Mouse (Mus musculus) heart, embryonic 14.5 days (tissue): ENCODE measurements around the gene Atp5b. TPM values are rescaled to one million over a fixed set of nuclear protein-coding genes. Genes with fewer than 3 reads are reported as not detected.
A peak's percentile ranks its signal among the peaks of the same experiment; 100 is the strongest.
"Not testable (repeated sequence)": the region's sequence is repeated elsewhere in the genome, so short reads cannot be mapped to it uniquely, and the experiment has no call there.

Experiments
- ATAC-seq: fragments of 200-750 bp; cut with Nextera tagmentation; 2 replicates; pipeline ENCODE4 v1.8.0; 2017; ENCODE audit warnings: low read depth, moderate TSS enrichment; ENCODE audit not compliant: insufficient number of reproducible peaks, insufficient read depth, low FRiP score
- H3K27ac ChIP-seq, 2 experiments: fragments of 200-500 bp in 1 of 2; fragments of 300-500 bp in 1 of 2; sonication (generic) in 1 of 2; replicated peaks in 1 of 2; 2 replicates each; pipeline ENCODE4 v1.5.1; 2012 to 2014; ENCODE audit warnings: low read depth in 2 of 2, low read length in 2 of 2, control low read depth in 1 of 2, mild to moderate bottlenecking in 1 of 2, mixed read lengths in 1 of 2; ENCODE audit not compliant: control insufficient read depth in 1 of 2, insufficient read depth in 1 of 2
- H3K27me3 ChIP-seq: fragments of 300-500 bp; sonication (generic); 2 replicates; pipeline ENCODE4 v1.6.1; 2014; ENCODE audit warnings: mild to moderate bottlenecking, low read length, control low read depth; ENCODE audit not compliant: control insufficient read depth, insufficient read depth
- H3K36me3 ChIP-seq: fragments of 300-500 bp; sonication (generic); 2 replicates; pipeline ENCODE4 v1.6.1; 2014; ENCODE audit warnings: mild to moderate bottlenecking, control low read depth, low read length, mixed read lengths; ENCODE audit not compliant: control insufficient read depth, insufficient read depth
- H3K4me1 ChIP-seq, 2 experiments: fragments of 200-500 bp in 1 of 2; fragments of 300-500 bp in 1 of 2; sonication (generic) in 1 of 2; 2 replicates each; pipeline ENCODE4 v1.6.1; 2012 to 2014; ENCODE audit warnings: low read length in 2 of 2, control low read depth in 1 of 2, mixed read lengths in 1 of 2; ENCODE audit not compliant: control insufficient read depth in 2 of 2, insufficient read depth in 2 of 2
- H3K4me2 ChIP-seq: fragments of 300-500 bp; sonication (generic); 2 replicates; pipeline ENCODE4 v1.6.1; 2014; ENCODE audit warnings: mild to moderate bottlenecking, low read length
- H3K4me3 ChIP-seq, 2 experiments: fragments of 200-500 bp in 1 of 2; fragments of 300-500 bp in 1 of 2; sonication (generic) in 1 of 2; 2 replicates each; pipeline ENCODE4 v1.5.1; 2012 to 2014; ENCODE audit warnings: low read length in 2 of 2, mild to moderate bottlenecking in 2 of 2, control low read depth in 1 of 2, low read depth in 1 of 2, moderate library complexity in 1 of 2; ENCODE audit not compliant: control insufficient read depth in 1 of 2, insufficient read depth in 1 of 2
- H3K9ac ChIP-seq: fragments of 300-500 bp; sonication (generic); 2 replicates; pipeline ENCODE4 v1.6.1; 2014; ENCODE audit warnings: mild to moderate bottlenecking, low read length
- H3K9me3 ChIP-seq: fragments of 300-500 bp; sonication (generic); 2 replicates; pipeline ENCODE4 v1.6.1; 2016; ENCODE audit warnings: low read length, control low read depth; ENCODE audit not compliant: control insufficient read depth
- WGBS: fragments of 180-500 bp; shearing (Covaris S2); extraction: QIAGEN DNeasy Blood & Tissue Kit; methylation state at CpG from one replicate; pipeline ENCODE4 v1.1.7; 2014; 5-methylcytosine and 5-hydroxymethylcytosine counted together
- polyA plus RNA-seq: library from polyadenylated mRNA; unstranded; fragments of >200 nt; fragmentation: Nextera tagmentation; extraction: Ambion mirVana; gene quantifications from 2 replicates; pipeline ENCODE4 v1.2.1, GENCODE M21; 2014

Gene Atp5b
- polyA plus RNA-seq, 1 experiment from 2014 or later, result 6,412 TPM

- H3K9ac ChIP-seq, result peak overlapping the region; percentile 6; the same call in 1 of the 2 replicates
- H3K4me3 ChIP-seq, result no peak overlapping the region
- H3K36me3 ChIP-seq, result peaks cover 91% of the 10 kb centered on the region
- H3K9me3 ChIP-seq, result no peaks in the 10 kb centered on the region
- no peaks in the 10 kb centered on the region for H3K27me3 ChIP-seq
- peak overlapping the region in 1 of 2 experiments; percentile 59; a peak in 1 of 4 replicates for H3K27ac ChIP-seq
- H3K4me2 ChIP-seq, result no peak overlapping the region
- H3K4me1 ChIP-seq, result peaks cover 23 to 75% of the 10 kb centered on the region in 2 experiments
- WGBS, result 87% methylated on average over 3 of the region's 3 CpGs
- no peak for ATAC-seq
These were observed 40.6 kb upstream of the Atp5b start for GRCm38 (mm10) chr10:128042466-128042865.

- Histone ChIP-seq H3K4me3 (no peak overlapping the region), H3K4me1 (peaks cover 21 to 68% of the 10 kb centered on the region in 2 experiments), H3K36me3 (peaks cover 92% of the 10 kb centered on the region), H3K9me3 (no peaks in the 10 kb centered on the region), H3K4me2 (peak overlapping the region; percentile 9; the same call in 1 of the 2 replicates), H3K9ac (peak overlapping the region; percentile 55), H3K27ac (peak overlapping the region; percentile 59 to 60), H3K27me3 (no peaks in the 10 kb centered on the region)
- WGBS, result 35% methylated on average over 3 of the region's 3 CpGs
- no peak for ATAC-seq
These were observed 39.8 kb upstream of the Atp5b start for GRCm38 (mm10) chr10:128043041-128043835.

- H3K36me3 ChIP-seq, result peaks cover 78% of the 10 kb centered on the region
These were observed 34.9 kb upstream of the Atp5b start for GRCm38 (mm10) chr10:128048157-128048556.

DNA sequence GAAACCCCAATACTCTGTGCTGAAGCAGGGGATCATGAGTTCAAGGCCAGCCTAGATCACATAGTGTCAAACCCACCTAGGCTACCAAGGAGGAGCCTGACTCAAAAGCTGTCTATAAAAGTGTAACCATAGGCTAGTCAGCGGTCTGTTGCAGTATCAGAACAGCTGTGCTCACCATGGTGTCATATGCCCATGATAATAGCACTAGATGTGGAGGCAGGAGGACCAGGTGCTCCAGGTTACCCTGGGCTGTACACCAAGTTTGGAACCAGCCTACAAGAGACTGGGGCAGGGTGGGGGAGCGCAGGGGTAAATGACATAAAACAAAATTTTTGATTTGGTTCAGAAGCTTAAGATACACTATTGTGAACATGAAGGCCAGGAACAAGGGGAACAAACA lies 33.3 kb upstream of the Atp5b start:
- no peaks in the 10 kb centered on the region for H3K27me3 ChIP-seq
- ATAC-seq, result no peak
- peaks cover 67% of the 10 kb centered on the region for H3K36me3 ChIP-seq
- no peak overlapping the region for H3K4me3 ChIP-seq
- no peaks in the 10 kb centered on the region for H3K9me3 ChIP-seq
- 92% methylated on average over 2 of the region's 2 CpGs for WGBS
- H3K9ac ChIP-seq, result no peak overlapping the region
- H3K4me1 ChIP-seq, result peaks cover 0 to 5% of the 10 kb centered on the region in 2 experiments; a peak in 2 of 4 replicates
- no peak overlapping the region for H3K4me2 ChIP-seq
- no peak overlapping the region for H3K27ac ChIP-seq

More at GRCm38 (mm10) chr10:128048157-128048556, 34.9 kb upstream of the Atp5b start:
- ATAC-seq, result no peak
- 95% methylated on average over 8 of the region's 8 CpGs for WGBS
- Histone ChIP-seq H3K27ac (no peak overlapping the region), H3K4me1 (peaks cover 11 to 21% of the 10 kb centered on the region in 2 experiments), H3K9ac (no peak overlapping the region), H3K9me3 (no peaks in the 10 kb centered on the region), H3K4me2 (no peak overlapping the region), H3K4me3 (no peak overlapping the region), H3K27me3 (no peaks in the 10 kb centered on the region)

- Histone ChIP-seq H3K9me3 (no peaks in the 10 kb centered on the region), H3K27me3 (no peaks in the 10 kb centered on the region), H3K4me2 (no peak overlapping the region), H3K4me1 (no peaks in the 10 kb centered on the region), H3K4me3 (no peak overlapping the region), H3K9ac (no peak overlapping the region), H3K27ac (no peak overlapping the region), H3K36me3 (peaks cover 61% of the 10 kb centered on the region)
- 80% methylated on average over 2 of the region's 2 CpGs for WGBS
- ATAC-seq, result no peak
These were observed 32.7 kb upstream of the Atp5b start for GRCm38 (mm10) chr10:128050355-128050754.

- no peaks in the 10 kb centered on the region for H3K4me1 ChIP-seq
- H3K4me2 ChIP-seq, result no peak overlapping the region
- H3K36me3 ChIP-seq, result peaks cover 49% of the 10 kb centered on the region
- no peak overlapping the region for H3K27ac ChIP-seq
- no peak for ATAC-seq
- H3K9ac ChIP-seq, result no peak overlapping the region
- no peak overlapping the region for H3K4me3 ChIP-seq
- WGBS, result 91% methylated on average over 5 of the region's 5 CpGs
- no peaks in the 10 kb centered on the region for H3K27me3 ChIP-seq
- H3K9me3 ChIP-seq, result no peaks in the 10 kb centered on the region
These were observed 31.5 kb upstream of the Atp5b start for GRCm38 (mm10) chr10:128051589-128051988.

DNA sequence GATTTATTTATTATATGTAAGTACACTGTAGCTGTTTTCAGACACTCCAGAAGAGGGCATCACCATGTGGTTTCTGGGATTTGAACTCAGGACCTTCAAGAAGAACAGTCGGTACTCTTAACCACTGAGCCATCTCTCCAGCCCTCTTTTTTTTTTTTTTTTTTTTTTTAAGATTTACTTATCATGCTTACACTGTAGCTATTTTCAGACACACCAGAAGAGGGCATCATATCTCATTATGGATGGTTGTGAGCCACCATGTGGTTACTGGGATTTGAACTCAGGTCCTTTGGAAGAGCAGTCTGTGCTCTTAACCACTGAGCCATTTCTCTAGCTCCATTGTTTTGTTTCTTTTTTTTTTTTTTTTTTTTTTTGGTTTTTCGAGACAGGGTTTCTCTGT lies 30.9 kb upstream of the Atp5b start:
- H3K4me2 ChIP-seq, H3K4me1 ChIP-seq, H3K27me3 ChIP-seq, H3K4me3 ChIP-seq, H3K27ac ChIP-seq, ATAC-seq, H3K9ac ChIP-seq, H3K9me3 ChIP-seq: not testable (repeated sequence)
- WGBS, result 90% methylated on average over 1 of the region's 2 CpGs
- H3K36me3 ChIP-seq, result peaks cover 43% of the 10 kb centered on the region
